Mouse (Mus musculus): ENCODE results near the gene Pkn2.

GRCm38 (mm10) chr3:142880790-142881588 is 815 bp downstream of the Pkn2 start:
- TF ChIP-seq CTCF (IDR thresholded peaks at IDR 0.05; ENCODE audit: low read depth, low read length) (no peak), POLR2A (IDR thresholded peaks at IDR 0.05; ENCODE audit: extremely low read depth, insufficient read depth, low read length) (no peak)

Measured in liver, adult 2 months (tissue).